Mouse (Mus musculus) megakaryocyte-erythroid progenitor cell, adult 5 weeks (primary cell): Measurements from ENCODE around the gene Dyrk1b. TPM values are rescaled to one million over a fixed set of nuclear protein-coding genes. Genes with fewer than 3 reads are reported as not detected.

Source experiments
- polyA plus RNA-seq: library from polyadenylated mRNA; stranded (reverse); fragments of >175 nt; gene quantifications from 2 replicates; pipeline ENCODE4 v1.2.3, GENCODE M21; 2012

Dyrk1b gene
- polyA plus RNA-seq: 57.5 and 63.7 TPM in 2 replicates

GRCm38 (mm10) chr7:28179228-28179627, at the start of gene Dyrk1b:
Gene Dyrk1b, plus strand, starts transcription at chr7:28179469.

GRCm38 (mm10) chr7:28169489-28170422, 9.5 kb upstream of the Dyrk1b start, which contains the start of gene Fbl:
Gene Fbl, plus strand, starts transcription at chr7:28169710.

Other genes with a start within 250 kb of the Dyrk1b start
- 0.18 and 0.27 TPM in 2 replicates for gene Zfp780b, start 200.3 kb upstream of the Dyrk1b start, polyA plus RNA-seq
- 0.26 and 0.34 TPM in 2 replicates for gene Zfp850, start 165.4 kb upstream of the Dyrk1b start, polyA plus RNA-seq
- gene Psmc4, start 129.4 kb upstream of the Dyrk1b start, polyA plus RNA-seq: 87.0 and 88.8 TPM in 2 replicates
- not detected in 2 replicates for gene Fcgbp, start 108.2 kb upstream of the Dyrk1b start, polyA plus RNA-seq
- gene 9530053A07Rik, start 50.0 kb upstream of the Dyrk1b start, polyA plus RNA-seq: not detected in 2 replicates
- 516 and 763 TPM in 2 replicates for gene Fbl, start 9.8 kb upstream of the Dyrk1b start, polyA plus RNA-seq
- gene Eid2, start 88.4 kb downstream of the Dyrk1b start, polyA plus RNA-seq: 6.3 and 9.5 TPM in 2 replicates
- gene Eid2b, start 98.3 kb downstream of the Dyrk1b start, polyA plus RNA-seq: 9.4 and 10.6 TPM in 2 replicates
- 0.05 TPM in 1 of 2 replicates, not detected in the other for gene Selenov, start 111.7 kb downstream of the Dyrk1b start, polyA plus RNA-seq
- gene Dll3, start 122.8 kb downstream of the Dyrk1b start, polyA plus RNA-seq: 0.34 TPM in 1 of 2 replicates, not detected in the other
- 165 and 203 TPM in 2 replicates for gene Timm50, start 132.6 kb downstream of the Dyrk1b start, polyA plus RNA-seq
- gene Supt5, start 159.3 kb downstream of the Dyrk1b start, polyA plus RNA-seq: 128 and 162 TPM in 2 replicates
- 2,959 and 3,332 TPM in 2 replicates for gene Rps16, start 171.2 kb downstream of the Dyrk1b start, polyA plus RNA-seq
- gene Plekhg2, start 193.1 kb downstream of the Dyrk1b start, polyA plus RNA-seq: 17.3 and 19.4 TPM in 2 replicates
- 540 and 1,040 TPM in 2 replicates for gene Zfp36, start 200.8 kb downstream of the Dyrk1b start, polyA plus RNA-seq
- 13.3 and 17.5 TPM in 2 replicates for gene Med29, start 213.2 kb downstream of the Dyrk1b start, polyA plus RNA-seq
- gene Paf1, start 213.5 kb downstream of the Dyrk1b start, polyA plus RNA-seq: 125 and 193 TPM in 2 replicates